Mouse (Mus musculus) forebrain, embryonic 15.5 days (tissue): ENCODE data around the gene Sun2. TPM values are rescaled to one million over a fixed set of nuclear protein-coding genes. Genes with fewer than 3 reads are reported as not detected.

Experiments
- ATAC-seq: fragments of 200-750 bp; cut with Nextera tagmentation; replicated peaks from 2 replicates; pipeline ENCODE4 v1.8.0; 2017; ENCODE audit warnings: mild to moderate bottlenecking, moderate TSS enrichment, moderate library complexity
- H3K27ac ChIP-seq: fragments of 300-500 bp; sonication (generic); replicated peaks from 2 replicates; pipeline ENCODE4 v1.5.1; 2015; ENCODE audit warnings: mild to moderate bottlenecking, inconsistent platforms
- H3K27me3 ChIP-seq: fragments of 300-500 bp; sonication (generic); 2 replicates; pipeline ENCODE4 v1.6.1; 2015; ENCODE audit warnings: inconsistent platforms
- H3K36me3 ChIP-seq: fragments of 300-500 bp; sonication (generic); 2 replicates; pipeline ENCODE4 v1.6.1; 2015; ENCODE audit warnings: mild to moderate bottlenecking, inconsistent platforms
- H3K4me1 ChIP-seq: fragments of 300-500 bp; sonication (generic); 2 replicates; pipeline ENCODE4 v1.6.1; 2015; ENCODE audit warnings: inconsistent platforms
- H3K4me2 ChIP-seq: fragments of 300-500 bp; sonication (generic); replicated peaks from 2 replicates; pipeline ENCODE4 v1.6.1; 2015; ENCODE audit warnings: mild to moderate bottlenecking, inconsistent platforms
- H3K4me3 ChIP-seq: fragments of 300-500 bp; sonication (generic); 2 replicates; pipeline ENCODE4 v1.5.1; 2015; ENCODE audit warnings: mild to moderate bottlenecking, inconsistent platforms
- H3K9ac ChIP-seq: fragments of 300-500 bp; sonication (generic); replicated peaks from 2 replicates; pipeline ENCODE4 v1.6.1; 2015; ENCODE audit warnings: mild to moderate bottlenecking, inconsistent platforms
- H3K9me3 ChIP-seq: fragments of 300-500 bp; sonication (generic); 2 replicates; pipeline ENCODE4 v1.6.1; 2016; ENCODE audit warnings: inconsistent platforms
- WGBS: fragments of 180-500 bp; shearing (Covaris S2); methylation state at CpG from one replicate; pipeline ENCODE4 v1.1.7; 2015; ENCODE audit warnings: mixed read lengths; 5-methylcytosine and 5-hydroxymethylcytosine counted together
- polyA plus RNA-seq: library from polyadenylated mRNA; unstranded; fragments of >200 nt; fragmentation: Nextera tagmentation; extraction: Ambion mirVana; gene quantifications from 2 replicates; pipeline ENCODE4 v1.2.1, GENCODE M21; 2015

The Sun2 gene
- polyA plus RNA-seq, 1 experiment from 2014 or later = 11.6 TPM

- Histone ChIP-seq H3K36me3 (peaks cover 81% of the 10 kb centered on the region), H3K27me3 (no peaks in the 10 kb centered on the region), H3K9me3 (no peaks in the 10 kb centered on the region), H3K4me3 (no peak overlapping the region), H3K4me2 (no peak overlapping the region), H3K27ac (no peak overlapping the region), H3K9ac (no peak overlapping the region), H3K4me1 (no peaks in the 10 kb centered on the region)
- WGBS = 81% methylated on average over 6 of the region's 6 CpGs
- no peak for ATAC-seq
These were observed 25.6 kb downstream of the Sun2 start for GRCm38 (mm10) chr15:79716710-79717109.

DNA sequence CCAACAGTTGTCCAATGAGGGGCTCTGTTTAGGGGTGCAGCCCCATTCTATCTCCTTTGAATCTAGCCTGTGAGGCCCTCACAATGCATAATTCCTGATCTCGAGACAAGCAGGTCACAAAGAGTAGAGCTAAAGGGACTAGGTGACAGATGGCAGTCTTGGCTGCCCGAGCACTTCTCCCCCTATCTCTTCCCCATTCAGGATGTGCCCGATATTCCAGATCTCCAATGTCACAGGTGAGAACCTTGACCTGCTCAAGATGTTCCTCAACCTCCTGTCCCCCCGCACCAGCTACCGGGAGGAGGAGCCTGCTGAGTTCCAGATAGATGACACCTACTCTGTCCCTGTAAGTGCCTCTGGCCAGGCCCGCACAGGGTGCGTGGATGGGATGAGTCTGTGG, 26.7 kb downstream of the Sun2 start:
- Histone ChIP-seq H3K4me2 (no peak overlapping the region), H3K4me3 (no peak overlapping the region), H3K27ac (no peak overlapping the region), H3K36me3 (peaks cover 85% of the 10 kb centered on the region), H3K4me1 (no peaks in the 10 kb centered on the region), H3K9me3 (no peaks in the 10 kb centered on the region), H3K9ac (no peak overlapping the region), H3K27me3 (no peaks in the 10 kb centered on the region)
- ATAC-seq = no peak
- WGBS = 91% methylated on average over 7 of the region's 7 CpGs

- Histone ChIP-seq H3K36me3 (peaks cover 54% of the 10 kb centered on the region), H3K27ac (no peak overlapping the region), H3K9me3 (no peaks in the 10 kb centered on the region), H3K27me3 (no peaks in the 10 kb centered on the region), H3K4me2 (no peak overlapping the region), H3K9ac (no peak overlapping the region), H3K4me1 (0 out of 2 replicates have a peak, but pooled peaks cover 5% of the 10 kb centered on the region), H3K4me3 (no peak overlapping the region)
- no peak for ATAC-seq
- 92% methylated on average over 5 of the region's 5 CpGs for WGBS
These were observed 34.0 kb downstream of the Sun2 start for GRCm38 (mm10) chr15:79708229-79708822.

GRCm38 (mm10) chr15:79706603-79707214, 35.6 kb downstream of the Sun2 start:
- no peak overlapping the region for H3K4me3 ChIP-seq
- no peak for ATAC-seq
- no peaks in the 10 kb centered on the region for H3K27me3 ChIP-seq
- H3K27ac ChIP-seq = 0 out of 2 replicates have a peak overlapping the region, but pooled peaks have one; percentile 13
- H3K9ac ChIP-seq = no peak overlapping the region
- no peak overlapping the region for H3K4me2 ChIP-seq
- peaks cover 40% of the 10 kb centered on the region for H3K36me3 ChIP-seq
- 77% methylated on average over 17 of the region's 17 CpGs for whole genome bisulfite sequencing
- no peaks in the 10 kb centered on the region for H3K9me3 ChIP-seq
- H3K4me1 ChIP-seq = 0 out of 2 replicates have a peak, but pooled peaks cover 5% of the 10 kb centered on the region

DNA sequence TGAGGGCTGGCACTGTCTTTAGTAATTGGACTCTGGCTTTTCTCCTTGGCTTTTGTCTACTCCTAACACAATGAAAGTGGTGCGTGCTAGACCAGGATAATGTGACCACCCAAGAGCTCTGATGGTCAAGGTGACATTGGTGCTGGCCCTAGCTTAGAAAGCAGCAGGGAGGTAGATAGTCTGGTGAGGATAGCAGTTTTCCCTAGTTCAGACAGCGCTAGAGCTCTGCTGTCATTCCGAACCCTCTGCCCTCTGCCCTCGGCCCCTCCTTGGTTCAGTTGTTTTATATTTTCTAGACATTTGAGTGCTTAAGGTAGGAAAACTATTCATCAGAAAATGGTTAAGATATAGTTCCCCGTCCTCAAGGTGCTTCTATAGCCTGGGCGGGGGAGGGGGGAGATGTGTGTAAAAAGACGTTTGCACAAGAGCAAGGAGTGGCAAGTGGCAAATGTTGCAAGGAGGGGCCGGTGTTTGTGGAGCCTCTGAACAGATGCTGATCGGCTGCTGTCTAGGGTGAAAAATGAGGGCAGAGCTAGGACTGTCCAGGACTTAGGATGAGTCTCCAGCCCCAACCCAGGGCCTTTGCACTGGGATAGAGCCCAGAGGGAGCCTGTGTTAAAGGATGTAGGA, 44.7 kb downstream of the Sun2 start:
- ATAC-seq = peak; percentile 11; the same call in 1 of the 2 replicates
- Histone ChIP-seq H3K9me3 (no peaks in the 10 kb centered on the region), H3K4me3 (no peak overlapping the region), H3K9ac (no peak overlapping the region), H3K4me1 (peaks cover 20% of the 10 kb centered on the region), H3K27me3 (no peaks in the 10 kb centered on the region), H3K36me3 (0 out of 2 replicates have a peak, but pooled peaks cover 4% of the 10 kb centered on the region), H3K4me2 (no peak overlapping the region), H3K27ac (peak overlapping the region; percentile 66)
- WGBS = 71% methylated on average over 9 of the region's 9 CpGs

DNA sequence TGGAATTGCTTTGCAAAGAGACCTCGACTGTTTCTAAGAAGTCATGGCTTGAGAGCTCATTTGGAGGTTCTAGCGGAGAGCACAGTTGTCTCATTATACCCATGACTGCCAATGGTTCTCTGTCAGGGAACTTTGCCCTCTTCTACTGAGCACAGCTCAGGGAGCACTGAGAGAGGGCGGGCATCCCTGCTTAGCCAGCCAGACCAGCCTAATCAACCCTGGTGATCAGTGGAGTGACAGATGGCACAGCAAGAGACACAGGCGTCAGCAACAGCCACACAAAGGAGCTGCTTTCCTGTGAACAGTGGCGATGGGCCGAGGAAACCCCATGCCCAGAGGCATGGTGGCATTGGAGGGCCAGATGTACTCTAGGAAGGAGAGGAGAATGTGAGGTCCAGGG, 45.3 kb downstream of the Sun2 start:
- H3K27ac ChIP-seq = peak overlapping the region; percentile 66
- no peaks in the 10 kb centered on the region for H3K9me3 ChIP-seq
- no peaks in the 10 kb centered on the region for H3K27me3 ChIP-seq
- 54% methylated on average over 6 of the region's 6 CpGs for WGBS
- no peak overlapping the region for H3K4me3 ChIP-seq
- H3K36me3 ChIP-seq = 0 out of 2 replicates have a peak, but pooled peaks cover 4% of the 10 kb centered on the region
- peak; percentile 72 for ATAC-seq
- no peak overlapping the region for H3K9ac ChIP-seq
- H3K4me2 ChIP-seq = no peak overlapping the region
- peaks cover 27% of the 10 kb centered on the region for H3K4me1 ChIP-seq

- H3K27ac ChIP-seq = peak overlapping the region; percentile 66
- H3K9me3 ChIP-seq = no peaks in the 10 kb centered on the region
- WGBS = 85% methylated on average over 2 of the region's 2 CpGs
- H3K4me2 ChIP-seq = no peak overlapping the region
- H3K36me3 ChIP-seq = 0 out of 2 replicates have a peak, but pooled peaks cover 4% of the 10 kb centered on the region
- ATAC-seq = no peak
- H3K4me3 ChIP-seq = no peak overlapping the region
- H3K4me1 ChIP-seq = peaks cover 32% of the 10 kb centered on the region
- no peaks in the 10 kb centered on the region for H3K27me3 ChIP-seq
- no peak overlapping the region for H3K9ac ChIP-seq
These were observed 45.8 kb downstream of the Sun2 start for GRCm38 (mm10) chr15:79696508-79696907.

DNA sequence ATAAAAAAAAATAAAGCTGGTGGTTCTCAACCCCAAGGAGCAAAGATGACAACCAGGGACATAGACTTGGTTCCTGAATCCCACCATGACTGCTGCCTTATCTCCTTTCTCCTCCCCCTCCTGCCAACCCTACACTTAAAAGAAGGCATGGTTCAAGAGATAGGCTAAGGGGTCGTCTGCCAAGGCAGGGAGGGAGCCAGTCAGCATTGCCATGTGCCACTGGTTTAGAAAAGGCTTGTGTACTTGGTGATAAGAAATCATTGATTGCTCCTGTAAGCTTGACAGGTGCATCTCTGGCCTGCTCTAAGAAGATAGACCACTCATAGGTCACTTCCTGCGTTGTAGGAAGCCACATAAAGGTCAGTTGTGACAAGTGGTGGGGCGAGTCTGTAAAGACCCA, 46.8 kb downstream of the Sun2 start:
- Histone ChIP-seq H3K27me3 (no peaks in the 10 kb centered on the region), H3K4me3 (no peak overlapping the region), H3K36me3 (0 out of 2 replicates have a peak, but pooled peaks cover 4% of the 10 kb centered on the region), H3K9ac (no peak overlapping the region), H3K4me1 (peaks cover 35% of the 10 kb centered on the region), H3K27ac (no peak overlapping the region), H3K4me2 (no peak overlapping the region), H3K9me3 (no peaks in the 10 kb centered on the region)
- WGBS = 82% methylated on average over 3 of the region's 3 CpGs
- no peak for ATAC-seq

DNA sequence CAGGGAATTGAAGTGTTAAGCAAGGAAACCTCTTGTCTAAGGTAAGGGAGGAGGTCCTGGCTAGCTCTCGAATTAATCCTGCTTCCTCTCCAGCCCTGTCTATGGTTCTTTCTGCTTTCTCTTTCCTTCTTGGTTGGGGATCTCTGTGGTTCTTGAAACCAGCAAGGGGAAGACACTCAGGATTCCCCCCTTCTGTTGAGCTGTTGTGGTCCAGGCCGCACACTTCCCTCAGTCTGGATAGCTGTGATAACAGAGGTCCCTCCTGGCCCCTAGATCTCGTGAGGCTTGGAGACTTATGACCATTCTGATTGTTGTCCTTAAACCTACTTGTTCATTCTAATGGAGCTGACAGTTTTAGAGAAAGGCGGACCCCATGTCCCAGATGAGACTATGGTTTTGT, 47.8 kb downstream of the Sun2 start:
- Histone ChIP-seq H3K27ac (no peak overlapping the region), H3K36me3 (0 out of 2 replicates have a peak, but pooled peaks cover 4% of the 10 kb centered on the region), H3K9ac (no peak overlapping the region), H3K27me3 (no peaks in the 10 kb centered on the region), H3K4me3 (no peak overlapping the region), H3K9me3 (no peaks in the 10 kb centered on the region), H3K4me1 (peaks cover 41% of the 10 kb centered on the region), H3K4me2 (no peak overlapping the region)
- no peak for ATAC-seq
- 93% methylated on average over 4 of the region's 4 CpGs for WGBS

- Histone ChIP-seq H3K4me2 (no peak overlapping the region), H3K9ac (no peak overlapping the region), H3K9me3 (no peaks in the 10 kb centered on the region), H3K27me3 (no peaks in the 10 kb centered on the region), H3K4me1 (peaks cover 41% of the 10 kb centered on the region), H3K27ac (no peak overlapping the region), H3K4me3 (no peak overlapping the region), H3K36me3 (0 out of 2 replicates have a peak, but pooled peaks cover 4% of the 10 kb centered on the region)
- no peak for ATAC-seq
- 85% methylated on average over 11 of the region's 11 CpGs for WGBS
These were observed 48.6 kb downstream of the Sun2 start for GRCm38 (mm10) chr15:79693740-79694139.

- H3K36me3 ChIP-seq = 0 out of 2 replicates have a peak, but pooled peaks cover 4% of the 10 kb centered on the region
- no peaks in the 10 kb centered on the region for H3K27me3 ChIP-seq
- peak overlapping the region; percentile 87 for H3K4me2 ChIP-seq
- peaks cover 40% of the 10 kb centered on the region for H3K4me1 ChIP-seq
- no peak overlapping the region for H3K9ac ChIP-seq
- WGBS = 76% methylated on average over 5 of the region's 5 CpGs
- H3K27ac ChIP-seq = no peak overlapping the region
- H3K9me3 ChIP-seq = no peaks in the 10 kb centered on the region
- ATAC-seq = no peak
- peak overlapping the region; percentile 87; the same call in 1 of the 2 replicates for H3K4me3 ChIP-seq
These were observed 50.0 kb downstream of the Sun2 start for GRCm38 (mm10) chr15:79692334-79692733.

GRCm38 (mm10) chr15:79691023-79691508, 51.3 kb downstream of the Sun2 start:
- peak overlapping the region; percentile 87 for H3K4me3 ChIP-seq
- 0 out of 2 replicates have a peak, but pooled peaks cover 4% of the 10 kb centered on the region for H3K36me3 ChIP-seq
- under 1% methylated on average over 53 of the region's 53 CpGs for WGBS
- peak; percentile 27 for ATAC-seq
- peak overlapping the region; percentile 82 for H3K9ac ChIP-seq
- H3K4me1 ChIP-seq = peaks cover 45% of the 10 kb centered on the region
- peak overlapping the region; percentile 87 for H3K4me2 ChIP-seq
- peak overlapping the region; percentile 90 for H3K27ac ChIP-seq
- no peaks in the 10 kb centered on the region for H3K27me3 ChIP-seq
- no peaks in the 10 kb centered on the region for H3K9me3 ChIP-seq
